Mouse (Mus musculus) natural killer cell, adult 2 months (primary cell): ENCODE data around the gene Hist1h3i.
"Not testable (repeated sequence)": the region's sequence is repeated elsewhere in the genome, so short reads cannot be mapped to it uniquely, and the experiment has no call there.

Experiments used
- DNase-seq, 2 experiments: peaks; one replicate each; pipeline ENCODE4 v3.0.0; 2022; ENCODE audit warnings: low spot score in 2 of 2

Hist1h3i gene

DNA sequence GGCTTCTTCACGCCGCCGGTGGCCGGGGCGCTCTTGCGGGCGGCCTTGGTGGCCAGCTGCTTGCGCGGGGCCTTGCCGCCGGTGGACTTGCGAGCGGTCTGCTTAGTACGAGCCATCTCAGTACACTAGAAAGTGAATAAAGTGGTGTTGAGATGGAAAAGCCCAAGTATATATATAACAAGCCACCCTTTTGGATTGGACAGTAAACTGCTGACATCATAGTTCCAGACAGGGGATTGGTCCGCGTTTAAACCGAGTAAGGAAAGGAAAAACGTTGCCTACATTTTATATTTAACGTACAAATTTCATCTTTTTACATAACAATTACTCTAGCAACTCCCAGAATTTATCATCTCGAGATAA, at the start of gene Hist1h3i:
Hist1h3i (minus strand) TSS at position 116 of the 363 bp plus-strand sequence.
- DNase-seq = peak; percentile 64 to 65

DNA sequence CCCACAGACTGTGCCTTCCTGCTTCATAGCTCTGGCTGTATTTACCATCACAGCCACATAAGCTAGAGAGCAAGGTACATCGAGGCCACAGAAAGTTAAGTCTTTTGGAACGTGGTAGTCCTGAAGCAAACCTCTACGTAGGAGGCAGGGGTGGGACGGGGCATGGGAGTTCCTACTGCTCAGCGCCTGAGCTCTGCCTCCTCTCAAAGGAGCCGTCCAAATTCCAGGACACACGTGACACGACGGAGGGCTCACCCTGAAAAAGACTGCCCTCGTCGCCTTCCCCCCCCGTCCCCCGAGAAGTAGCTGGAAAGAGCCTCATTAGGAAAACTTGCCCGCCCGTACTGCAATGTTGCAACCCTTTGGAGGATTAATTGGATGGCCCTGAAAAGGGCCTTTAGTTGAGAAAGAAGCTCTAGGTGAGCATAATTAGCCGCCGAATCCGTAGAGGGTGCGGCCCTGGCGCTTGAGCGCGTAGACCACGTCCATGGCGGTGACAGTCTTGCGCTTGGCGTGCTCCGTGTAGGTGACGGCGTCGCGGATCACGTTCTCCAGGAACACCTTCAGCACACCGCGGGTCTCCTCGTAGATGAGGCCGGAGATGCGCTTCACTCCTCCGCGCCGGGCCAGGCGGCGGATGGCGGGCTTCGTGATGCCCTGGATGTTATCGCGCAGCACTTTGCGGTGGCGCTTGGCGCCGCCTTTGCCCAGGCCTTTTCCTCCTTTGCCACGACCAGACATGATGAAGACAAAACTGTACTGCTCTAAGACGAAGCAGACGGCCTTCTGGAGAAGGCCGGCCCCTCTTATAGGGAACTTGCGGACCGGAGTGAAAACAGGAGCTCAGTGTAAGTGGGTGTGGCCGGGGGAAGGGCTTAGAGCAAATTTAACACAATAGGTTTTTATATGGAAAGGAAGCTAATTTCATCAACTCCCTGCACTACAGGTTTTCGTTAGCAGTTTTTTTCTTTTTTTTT, 48.5 kb upstream of the Hist1h3i start, which contains the start of gene Hist1h4n:
Hist1h4n (minus strand) TSS at position 779 of the 977 bp plus-strand sequence.
- peak; percentile 18 to 40 for DNase-seq

DNA sequence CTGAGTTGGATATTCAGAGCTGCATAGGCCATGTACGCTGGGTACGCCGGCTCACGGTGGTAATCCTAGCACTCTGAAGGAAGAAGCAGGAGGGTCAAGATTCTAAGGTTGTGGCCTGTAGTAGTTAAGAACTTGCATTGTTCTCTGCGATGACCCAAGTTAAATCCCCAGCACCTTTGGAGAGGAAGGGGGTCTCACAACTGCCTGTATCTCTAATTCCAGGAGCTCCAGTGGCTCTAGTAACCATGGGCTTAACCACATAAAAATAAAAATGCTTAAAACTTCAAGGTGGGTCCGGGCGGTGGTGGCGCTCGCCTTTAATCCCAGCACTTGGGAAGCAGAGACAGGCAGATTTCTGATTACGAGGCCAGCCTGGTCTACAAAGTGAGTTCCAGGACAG, 47.2 kb upstream of the Hist1h3i start:
- no peak for DNase-seq

- no peak for DNase-seq
These were observed 45.3 kb upstream of the Hist1h3i start for GRCm38 (mm10) chr13:21828511-21828910.

GRCm38 (mm10) chr13:21820082-21820890, 37.1 kb upstream of the Hist1h3i start:
- not testable (repeated sequence) for DNase-seq

DNA sequence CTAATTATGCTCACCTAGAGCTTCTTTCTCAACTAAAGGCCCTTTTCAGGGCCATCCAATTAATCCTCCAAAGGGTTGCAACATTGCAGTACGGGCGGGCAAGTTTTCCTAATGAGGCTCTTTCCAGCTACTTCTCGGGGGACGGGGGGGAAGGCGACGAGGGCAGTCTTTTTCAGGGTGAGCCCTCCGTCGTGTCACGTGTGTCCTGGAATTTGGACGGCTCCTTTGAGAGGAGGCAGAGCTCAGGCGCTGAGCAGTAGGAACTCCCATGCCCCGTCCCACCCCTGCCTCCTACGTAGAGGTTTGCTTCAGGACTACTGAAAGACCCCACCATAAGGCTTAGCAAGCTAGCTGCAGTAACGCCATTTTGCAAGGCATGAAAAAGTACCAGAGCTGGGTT, 28.9 kb upstream of the Hist1h3i start:
- DNase-seq = not testable (repeated sequence)

DNA sequence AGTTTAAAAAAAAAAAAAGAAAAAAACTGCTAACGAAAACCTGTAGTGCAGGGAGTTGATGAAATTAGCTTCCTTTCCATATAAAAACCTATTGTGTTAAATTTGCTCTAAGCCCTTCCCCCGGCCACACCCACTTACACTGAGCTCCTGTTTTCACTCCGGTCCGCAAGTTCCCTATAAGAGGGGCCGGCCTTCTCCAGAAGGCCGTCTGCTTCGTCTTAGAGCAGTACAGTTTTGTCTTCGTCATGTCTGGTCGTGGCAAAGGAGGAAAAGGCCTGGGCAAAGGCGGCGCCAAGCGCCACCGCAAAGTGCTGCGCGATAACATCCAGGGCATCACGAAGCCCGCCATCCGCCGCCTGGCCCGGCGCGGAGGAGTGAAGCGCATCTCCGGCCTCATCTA, 28.4 kb upstream of the Hist1h3i start, which contains the start of gene Hist1h4m:
Hist1h4m (plus strand) TSS at position 208 of the 400 bp plus-strand sequence.
- peak; percentile 38 to 56 for DNase-seq

GRCm38 (mm10) chr13:21811074-21811473, 27.9 kb upstream of the Hist1h3i start:
- not testable (repeated sequence) for DNase-seq

GRCm38 (mm10) chr13:21810073-21810472, 26.9 kb upstream of the Hist1h3i start, which contains the start of the genes Hist1h2bq and Hist1h2ao:
Gene Hist1h2bq (minus strand): TSS chr13:21810197.
Gene Hist1h2ao (plus strand): TSS chr13:21810465.
- DNase-seq = not testable (repeated sequence)

- not testable (repeated sequence) for DNase-seq
These were observed 19.9 kb upstream of the Hist1h3i start for GRCm38 (mm10) chr13:21803058-21803457.

DNA sequence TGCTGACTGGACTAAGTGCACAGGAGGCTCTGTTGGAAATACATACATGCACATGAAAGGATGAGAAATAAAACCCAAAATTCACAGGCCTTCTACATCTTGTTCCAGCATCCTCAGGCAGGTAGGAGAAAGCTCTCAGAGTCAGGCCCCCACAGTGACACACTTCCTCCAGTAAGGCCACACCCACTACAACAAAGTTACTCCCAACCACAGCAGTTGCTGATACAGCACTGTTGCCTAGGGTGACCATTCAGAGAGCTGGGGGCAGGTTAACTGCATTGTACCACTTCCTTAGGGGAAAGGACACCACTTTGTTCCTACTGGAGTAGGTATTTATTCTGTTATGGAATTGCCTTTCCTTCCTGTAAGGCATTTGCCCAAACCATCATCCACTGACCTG, 14.0 kb upstream of the Hist1h3i start:
- not testable (repeated sequence) for DNase-seq

DNA sequence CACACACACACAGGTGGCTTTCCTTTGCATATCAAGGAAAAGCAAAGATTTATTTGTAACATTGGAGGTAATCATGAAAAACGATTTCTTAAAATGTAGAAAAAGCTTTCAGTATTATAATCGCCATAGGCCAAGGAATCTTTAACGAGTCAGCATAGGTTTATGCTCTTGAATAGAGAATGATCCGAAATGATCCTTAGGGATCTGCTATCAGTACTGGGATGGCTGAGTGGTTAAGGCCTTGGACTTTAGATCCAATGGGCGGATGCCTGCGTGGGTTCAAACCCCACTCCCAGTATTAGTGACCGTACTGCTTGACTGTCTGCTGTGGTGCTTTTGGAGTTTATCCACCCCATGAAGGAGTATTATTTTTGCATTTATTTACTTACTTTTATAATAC, 12.4 kb upstream of the Hist1h3i start:
- DNase-seq = no peak

GRCm38 (mm10) chr13:21790601-21791283, 7.6 kb upstream of the Hist1h3i start:
- no peak for DNase-seq

GRCm38 (mm10) chr13:21789925-21790324, 6.8 kb upstream of the Hist1h3i start:
- DNase-seq = no peak

GRCm38 (mm10) chr13:21787760-21788593, 4.8 kb upstream of the Hist1h3i start:
- no peak for DNase-seq

- peak; percentile 86 to 89 for DNase-seq
These were observed 3.9 kb upstream of the Hist1h3i start, which contains the start of the genes Hist1h2an and Hist1h2bp for GRCm38 (mm10) chr13:21786899-21787629. Gene Hist1h2an (minus strand): TSS chr13:21787218. Gene Hist1h2bp (plus strand): TSS chr13:21787461.

GRCm38 (mm10) chr13:21786189-21786898, 3.2 kb upstream of the Hist1h3i start:
- DNase-seq = no peak

DNA sequence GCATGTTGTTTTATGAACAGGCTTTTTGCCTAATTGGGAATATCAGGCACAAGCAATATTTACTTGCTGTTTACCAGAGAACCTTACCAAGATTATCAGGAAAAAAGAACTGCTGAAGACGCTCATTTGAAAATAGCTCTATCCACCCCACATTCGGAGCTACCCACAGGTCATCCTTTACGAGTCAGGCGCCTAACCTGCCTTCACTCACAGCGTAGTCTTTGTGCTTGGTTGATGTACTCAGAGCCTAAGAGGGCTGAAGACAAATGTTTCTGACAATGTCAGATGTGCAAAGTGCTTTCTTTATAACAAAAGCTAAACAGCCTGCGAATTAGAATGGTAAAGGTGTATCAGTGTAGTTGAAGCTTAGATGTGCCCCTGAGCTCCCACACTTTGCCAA, 1.1 kb upstream of the Hist1h3i start:
- no peak for DNase-seq

DNA sequence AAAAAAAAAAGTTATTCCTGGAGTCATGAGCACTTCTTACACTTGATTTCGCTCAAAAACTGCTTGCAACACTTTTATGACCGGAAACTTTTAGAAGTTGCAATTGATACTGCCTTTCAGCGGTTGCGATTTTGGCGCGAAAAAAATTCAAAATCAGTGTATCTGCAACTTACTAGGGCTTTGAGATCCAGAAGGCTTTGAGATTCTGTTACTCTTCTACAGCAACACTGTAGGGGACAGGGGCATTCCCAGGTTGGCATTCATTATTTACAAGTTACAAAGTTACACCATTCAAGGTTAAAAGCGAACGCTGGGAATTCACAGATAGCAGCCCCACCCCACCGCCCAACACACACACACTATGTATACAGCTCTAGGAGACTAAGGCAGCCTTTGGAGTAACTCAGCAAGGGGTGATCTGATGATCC, 578 bp upstream of the Hist1h3i start:
- peak; percentile 14 for DNase-seq
